Mouse (Mus musculus): Measurements from ENCODE around the gene Prkab2. TPM values are rescaled to one million over a fixed set of nuclear protein-coding genes. Genes with fewer than 3 reads are reported as not detected.

Gene Prkab2
- polyA plus RNA-seq, 1 experiment from 2014 or later, result 5.5 TPM

DNA sequence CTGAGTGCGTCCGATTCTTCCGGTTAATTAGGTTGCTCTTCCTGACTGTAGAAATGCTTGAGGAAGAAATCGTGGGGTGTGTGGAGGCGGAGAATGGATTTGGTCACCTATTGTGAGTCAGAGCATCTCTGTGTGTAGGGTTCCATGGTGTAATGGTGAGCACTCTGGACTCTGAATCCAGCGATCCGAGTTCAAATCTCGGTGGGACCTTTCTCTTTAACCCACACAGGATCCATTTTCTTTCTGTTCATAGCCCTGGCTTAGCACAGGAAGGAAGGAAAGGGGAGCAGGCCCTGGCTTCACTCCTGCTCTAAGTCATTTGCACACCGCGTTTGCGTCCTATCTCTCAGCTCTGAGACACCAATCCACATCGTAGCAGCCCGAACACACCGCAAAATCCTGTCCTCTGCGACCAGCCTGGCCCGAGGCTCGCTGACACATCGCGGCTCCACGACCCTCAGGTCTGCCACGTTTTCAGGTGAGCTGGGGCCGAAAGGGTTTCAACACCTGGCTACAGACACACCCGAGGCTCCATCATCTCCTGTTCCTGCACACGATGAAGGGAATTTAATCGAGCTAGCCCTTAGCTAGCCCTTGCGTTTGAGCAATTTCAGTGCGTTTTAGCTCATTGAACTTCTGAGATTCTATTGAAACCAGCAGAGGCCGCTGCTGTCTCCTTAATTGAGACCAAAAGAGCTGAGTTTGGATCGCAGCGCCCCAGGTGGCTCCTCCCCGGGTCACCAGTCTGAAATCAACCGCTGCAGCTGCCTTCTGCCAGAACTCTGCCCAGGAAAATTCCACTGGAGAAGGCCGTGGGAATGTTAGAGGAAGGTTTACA is 23.5 kb downstream of the Prkab2 start:
- Histone ChIP-seq H3K36me3 (ENCODE audit: control insufficient read depth, insufficient read depth, low read length) (no peaks in the 10 kb centered on the region), H3K4me1 (ENCODE audit: control insufficient read depth, insufficient read depth, low read length) (peaks cover 21% of the 10 kb centered on the region), H3K9me3 (ENCODE audit: control insufficient read depth, low read length) (no peaks in the 10 kb centered on the region), H3K4me2 (ENCODE audit: low read depth, low read length) (peak overlapping the region; percentile 59), H3K4me3 (ENCODE audit: low read length) (peak overlapping the region; percentile 42), H3K27me3 (replicated peaks; ENCODE audit: control insufficient read depth, insufficient read depth, low read length) (no peaks in the 10 kb centered on the region), H3K9ac (ENCODE audit: low read depth, low read length) (peak overlapping the region; percentile 61), H3K27ac (ENCODE audit: low read length) (no peak overlapping the region)
- 3% methylated on average over 33 of the region's 33 CpGs for WGBS
- peak; percentile 39 for ATAC-seq

- no peak overlapping the region for H3K27ac ChIP-seq (ENCODE audit: low read length)
- peak overlapping the region; percentile 42 for H3K4me3 ChIP-seq (ENCODE audit: low read length)
- H3K9me3 ChIP-seq (ENCODE audit: control insufficient read depth, low read length), result no peaks in the 10 kb centered on the region
- H3K27me3 ChIP-seq (replicated peaks; ENCODE audit: control insufficient read depth, insufficient read depth, low read length), result no peaks in the 10 kb centered on the region
- H3K4me1 ChIP-seq (ENCODE audit: control insufficient read depth, insufficient read depth, low read length), result peaks cover 21% of the 10 kb centered on the region
- H3K36me3 ChIP-seq (ENCODE audit: control insufficient read depth, insufficient read depth, low read length), result no peaks in the 10 kb centered on the region
- H3K9ac ChIP-seq (ENCODE audit: low read depth, low read length), result peak overlapping the region; percentile 61; the same call in 1 of the 2 replicates
- 6% methylated on average over 11 of the region's 11 CpGs for WGBS
- peak overlapping the region; percentile 59 for H3K4me2 ChIP-seq (ENCODE audit: low read depth, low read length)
- no peak for ATAC-seq
These were observed 24.1 kb downstream of the Prkab2 start for GRCm38 (mm10) chr3:97682159-97682502.

GRCm38 (mm10) chr3:97682576-97682975 is 24.6 kb downstream of the Prkab2 start:
- 25% methylated on average over 5 of the region's 5 CpGs for WGBS
- H3K36me3 ChIP-seq (ENCODE audit: control insufficient read depth, insufficient read depth, low read length), result no peaks in the 10 kb centered on the region
- H3K9me3 ChIP-seq (ENCODE audit: control insufficient read depth, low read length), result no peaks in the 10 kb centered on the region
- peak overlapping the region; percentile 42 for H3K4me3 ChIP-seq (ENCODE audit: low read length)
- no peaks in the 10 kb centered on the region for H3K27me3 ChIP-seq (replicated peaks; ENCODE audit: control insufficient read depth, insufficient read depth, low read length)
- no peak overlapping the region for H3K27ac ChIP-seq (ENCODE audit: low read length)
- no peak for ATAC-seq
- peak overlapping the region; percentile 61; the same call in 1 of the 2 replicates for H3K9ac ChIP-seq (ENCODE audit: low read depth, low read length)
- peak overlapping the region; percentile 59 for H3K4me2 ChIP-seq (ENCODE audit: low read depth, low read length)
- peaks cover 21% of the 10 kb centered on the region for H3K4me1 ChIP-seq (ENCODE audit: control insufficient read depth, insufficient read depth, low read length)

- ATAC-seq, result peak; percentile 84
- no peaks in the 10 kb centered on the region for H3K9me3 ChIP-seq (ENCODE audit: control insufficient read depth, low read length)
- no peaks in the 10 kb centered on the region for H3K36me3 ChIP-seq (ENCODE audit: control insufficient read depth, insufficient read depth, low read length)
- no peak overlapping the region for H3K27ac ChIP-seq (ENCODE audit: low read length)
- no peak overlapping the region; the same call in 1 of the 2 replicates for H3K4me3 ChIP-seq (ENCODE audit: low read length)
- WGBS, result 9% methylated on average over 16 of the region's 16 CpGs
- no peak overlapping the region for H3K9ac ChIP-seq (ENCODE audit: low read depth, low read length)
- peak overlapping the region; percentile 30 for H3K4me2 ChIP-seq (ENCODE audit: low read depth, low read length)
- no peaks in the 10 kb centered on the region for H3K27me3 ChIP-seq (replicated peaks; ENCODE audit: control insufficient read depth, insufficient read depth, low read length)
- peaks cover 21% of the 10 kb centered on the region for H3K4me1 ChIP-seq (ENCODE audit: control insufficient read depth, insufficient read depth, low read length)
These were observed 25.7 kb downstream of the Prkab2 start for GRCm38 (mm10) chr3:97683560-97684195.

- H3K27me3 ChIP-seq (replicated peaks; ENCODE audit: control insufficient read depth, insufficient read depth, low read length), result no peaks in the 10 kb centered on the region
- peaks cover 18% of the 10 kb centered on the region for H3K4me1 ChIP-seq (ENCODE audit: control insufficient read depth, insufficient read depth, low read length)
- no peak overlapping the region for H3K27ac ChIP-seq (ENCODE audit: low read length)
- no peak for ATAC-seq
- no peak overlapping the region for H3K4me3 ChIP-seq (ENCODE audit: low read length)
- no peaks in the 10 kb centered on the region for H3K9me3 ChIP-seq (ENCODE audit: control insufficient read depth, low read length)
- H3K9ac ChIP-seq (ENCODE audit: low read depth, low read length), result no peak overlapping the region
- 85% methylated on average over 4 of the region's 4 CpGs for WGBS
- H3K4me2 ChIP-seq (ENCODE audit: low read depth, low read length), result no peak overlapping the region
- no peaks in the 10 kb centered on the region for H3K36me3 ChIP-seq (ENCODE audit: control insufficient read depth, insufficient read depth, low read length)
These were observed 28.6 kb downstream of the Prkab2 start for GRCm38 (mm10) chr3:97686372-97687117.

DNA sequence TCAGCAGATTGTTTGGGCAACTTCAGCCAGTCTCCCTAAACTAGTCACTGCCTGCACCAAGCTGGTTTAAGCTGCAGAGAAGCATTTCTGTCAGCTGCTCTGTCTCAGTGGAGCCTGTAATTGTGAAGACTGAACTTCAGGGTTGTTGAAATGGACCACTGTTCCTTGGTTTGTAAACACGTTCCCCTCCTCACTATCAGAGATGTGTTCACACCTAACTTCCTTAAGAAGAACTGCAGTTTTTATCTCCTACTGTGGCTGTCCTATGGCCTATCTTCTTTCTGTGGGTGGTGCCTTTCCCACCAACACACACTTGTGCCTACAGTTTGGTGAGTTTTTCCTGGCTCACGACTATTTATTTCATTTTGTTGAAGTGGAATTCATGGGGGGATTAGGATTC is 31.3 kb downstream of the Prkab2 start:
- WGBS, result 63% methylated on average over 2 of the region's 2 CpGs

GRCm38 (mm10) chr3:97690590-97690989 is 32.6 kb downstream of the Prkab2 start:
- Histone ChIP-seq H3K9ac (ENCODE audit: low read depth, low read length) (no peak overlapping the region), H3K36me3 (ENCODE audit: control insufficient read depth, insufficient read depth, low read length) (no peaks in the 10 kb centered on the region), H3K4me2 (ENCODE audit: low read depth, low read length) (0 out of 2 replicates have a peak overlapping the region, but pooled peaks have one; percentile 7), H3K27ac (ENCODE audit: low read length) (no peak overlapping the region), H3K4me3 (ENCODE audit: low read length) (peak overlapping the region; percentile 6; the same call in 1 of the 2 replicates), H3K9me3 (ENCODE audit: control insufficient read depth, low read length) (no peaks in the 10 kb centered on the region), H3K27me3 (replicated peaks; ENCODE audit: control insufficient read depth, insufficient read depth, low read length) (no peaks in the 10 kb centered on the region), H3K4me1 (ENCODE audit: control insufficient read depth, insufficient read depth, low read length) (no peaks in the 10 kb centered on the region)
- 41% methylated on average over 7 of the region's 7 CpGs for WGBS
- peak; percentile 69 for ATAC-seq

More for the DNA sequence above, 31.3 kb downstream of the Prkab2 start:
- H3K9ac ChIP-seq (ENCODE audit: low read depth, low read length), result no peak overlapping the region
- H3K27ac ChIP-seq (ENCODE audit: low read length), result no peak overlapping the region
- H3K4me1 ChIP-seq (ENCODE audit: control insufficient read depth, insufficient read depth, low read length), result peaks cover 2% of the 10 kb centered on the region
- no peak for ATAC-seq
- no peaks in the 10 kb centered on the region for H3K36me3 ChIP-seq (ENCODE audit: control insufficient read depth, insufficient read depth, low read length)
- H3K27me3 ChIP-seq (replicated peaks; ENCODE audit: control insufficient read depth, insufficient read depth, low read length), result no peaks in the 10 kb centered on the region
- no peak overlapping the region for H3K4me2 ChIP-seq (ENCODE audit: low read depth, low read length)
- no peaks in the 10 kb centered on the region for H3K9me3 ChIP-seq (ENCODE audit: control insufficient read depth, low read length)
- no peak overlapping the region for H3K4me3 ChIP-seq (ENCODE audit: low read length)

DNA sequence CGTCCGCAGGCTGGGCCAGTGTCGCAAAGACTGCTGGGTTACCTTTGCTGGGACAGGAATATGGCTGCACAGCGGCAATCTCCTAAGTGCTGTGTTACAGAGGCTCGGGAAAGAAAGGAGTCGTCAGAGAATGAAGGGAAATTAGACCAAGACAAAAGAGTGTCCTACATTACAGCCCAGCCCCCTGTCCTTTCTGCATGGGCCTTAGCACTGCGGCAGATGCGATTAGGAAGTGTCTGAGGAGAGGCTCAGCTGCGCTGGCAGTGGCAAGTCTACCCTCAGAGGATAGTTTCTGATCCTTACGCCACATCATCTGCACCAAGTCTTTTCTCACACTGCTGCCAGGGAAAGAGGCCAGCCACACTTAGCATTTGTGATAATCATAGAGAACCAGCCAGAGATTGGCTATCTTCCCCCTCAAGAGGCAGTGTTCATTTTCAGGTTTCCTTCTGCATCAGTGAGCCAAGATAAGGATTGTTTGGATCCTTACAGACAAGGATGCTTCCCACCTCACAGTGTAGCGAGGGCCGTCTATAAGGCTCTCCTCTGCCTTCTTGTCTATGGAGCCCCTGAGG is 33.5 kb downstream of the Prkab2 start:
- H3K4me2 ChIP-seq (ENCODE audit: low read depth, low read length), result 0 out of 2 replicates have a peak overlapping the region, but pooled peaks have one; percentile 7
- H3K27ac ChIP-seq (ENCODE audit: low read length), result no peak overlapping the region

GRCm38 (mm10) chr3:97693806-97694205 is 35.8 kb downstream of the Prkab2 start:
- H3K4me3 ChIP-seq (ENCODE audit: low read length), result no peak overlapping the region
- H3K4me1 ChIP-seq (ENCODE audit: control insufficient read depth, insufficient read depth, low read length), result no peaks in the 10 kb centered on the region
- WGBS, result 78% methylated on average over 6 of the region's 6 CpGs
- no peaks in the 10 kb centered on the region for H3K9me3 ChIP-seq (ENCODE audit: control insufficient read depth, low read length)
- H3K36me3 ChIP-seq (ENCODE audit: control insufficient read depth, insufficient read depth, low read length), result no peaks in the 10 kb centered on the region
- ATAC-seq, result no peak
- no peak overlapping the region for H3K4me2 ChIP-seq (ENCODE audit: low read depth, low read length)
- no peak overlapping the region for H3K27ac ChIP-seq (ENCODE audit: low read length)
- no peaks in the 10 kb centered on the region for H3K27me3 ChIP-seq (replicated peaks; ENCODE audit: control insufficient read depth, insufficient read depth, low read length)
- no peak overlapping the region for H3K9ac ChIP-seq (ENCODE audit: low read depth, low read length)

More for the DNA sequence above, 33.5 kb downstream of the Prkab2 start:
- H3K9me3 ChIP-seq (ENCODE audit: control insufficient read depth, low read length), result no peaks in the 10 kb centered on the region
- H3K4me3 ChIP-seq (ENCODE audit: low read length), result no peak overlapping the region
- H3K36me3 ChIP-seq (ENCODE audit: control insufficient read depth, insufficient read depth, low read length), result no peaks in the 10 kb centered on the region
- 80% methylated on average over 12 of the region's 12 CpGs for WGBS
- H3K9ac ChIP-seq (ENCODE audit: low read depth, low read length), result peak overlapping the region; percentile 17; the same call in 1 of the 2 replicates
- no peaks in the 10 kb centered on the region for H3K4me1 ChIP-seq (ENCODE audit: control insufficient read depth, insufficient read depth, low read length)
- ATAC-seq, result no peak
- H3K27me3 ChIP-seq (replicated peaks; ENCODE audit: control insufficient read depth, insufficient read depth, low read length), result no peaks in the 10 kb centered on the region

All from intestine, embryonic 16.5 days (tissue).